Mouse (Mus musculus): ENCODE results near the gene Slc9a3. TPM values are rescaled to one million over a fixed set of nuclear protein-coding genes. Genes with fewer than 3 reads are reported as not detected.

Gene Slc9a3
- not detected in 2 replicates for polyA plus RNA-seq (2014; fragmentation: Nextera tagmentation; extraction: Ambion mirVana)

DNA sequence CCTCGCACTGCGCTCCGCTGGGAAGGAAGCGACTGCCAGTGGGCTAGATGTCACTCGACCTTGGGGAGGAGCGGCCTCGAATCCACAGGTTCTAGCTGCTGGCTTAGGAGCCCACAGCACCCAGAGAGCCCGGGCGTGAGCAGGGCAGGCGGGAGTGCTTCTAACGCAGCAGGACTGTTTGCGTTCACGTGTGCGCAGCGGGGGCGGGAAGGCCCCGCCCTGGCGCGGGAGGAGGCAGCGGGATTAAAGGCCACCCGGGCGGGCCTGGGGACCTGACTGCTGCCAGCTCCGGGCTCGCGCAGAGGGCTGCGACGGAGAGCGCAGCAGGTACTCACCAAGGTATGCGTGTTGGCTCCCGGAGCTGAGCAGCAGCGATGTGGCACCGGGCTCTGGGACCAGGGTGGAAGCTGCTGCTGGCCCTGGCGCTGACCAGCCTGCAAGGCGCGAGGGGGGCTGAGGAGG, at the start of gene Slc9a3:
TSS of gene Slc9a3 (plus strand) at position 317 of the 462 bp plus-strand sequence.
- H3K36me3 ChIP-seq (ENCODE audit: control insufficient read depth, insufficient read depth, low read length), result no peaks in the 10 kb centered on the region

DNA sequence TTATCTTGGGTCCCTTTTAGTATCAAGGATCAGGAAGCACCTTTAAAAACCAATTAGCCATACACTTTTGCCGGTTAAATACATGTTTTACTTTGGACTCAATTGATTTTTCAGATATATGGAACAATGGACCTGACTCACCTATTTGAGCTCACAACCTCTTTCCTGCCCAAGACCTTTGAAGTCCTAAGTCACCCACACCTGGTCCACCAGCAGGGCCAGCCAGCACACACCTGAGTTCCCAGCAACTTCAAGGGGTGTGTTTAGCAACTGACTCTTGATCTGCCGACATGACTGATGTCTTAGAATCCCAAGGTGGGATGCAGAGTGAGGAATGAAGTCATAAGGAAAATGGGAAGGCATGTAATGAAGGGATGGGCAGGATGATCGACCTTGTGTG, 49.5 kb upstream of the Slc9a3 start:
- Histone ChIP-seq H3K27me3 (ENCODE audit: control insufficient read depth, insufficient read depth, low read length) (no peaks in the 10 kb centered on the region), H3K9ac (replicated peaks; ENCODE audit: low read depth, low read length) (no peak overlapping the region), H3K4me1 (ENCODE audit: control insufficient read depth, insufficient read depth, low read length) (no peaks in the 10 kb centered on the region), H3K36me3 (ENCODE audit: control insufficient read depth, insufficient read depth, low read length) (no peaks in the 10 kb centered on the region), H3K9me3 (ENCODE audit: control insufficient read depth, low read depth, low read length) (no peaks in the 10 kb centered on the region), H3K27ac (ENCODE audit: low read length) (no peak overlapping the region), H3K4me2 (replicated peaks; ENCODE audit: low read depth, low read length) (no peak overlapping the region), H3K4me3 (ENCODE audit: low read depth, low read length) (no peak overlapping the region)
- 70% methylated on average over 3 of the region's 3 CpGs for WGBS
- no peak for ATAC-seq (ENCODE audit: insufficient number of reproducible peaks, insufficient read depth, low FRiP score, low read depth)

More for the DNA sequence above, at the start of gene Slc9a3:
- Histone ChIP-seq H3K27me3 (ENCODE audit: control insufficient read depth, insufficient read depth, low read length) (peaks cover 22% of the 10 kb centered on the region), H3K4me3 (ENCODE audit: low read depth, low read length) (peak within 1 kb of the TSS; percentile 27), H3K4me1 (ENCODE audit: control insufficient read depth, insufficient read depth, low read length) (0 out of 2 replicates have a peak, but pooled peaks cover 5% of the 10 kb centered on the region), H3K9me3 (ENCODE audit: control insufficient read depth, low read depth, low read length) (no peaks in the 10 kb centered on the region), H3K27ac (ENCODE audit: low read length) (no peak within 1 kb of the TSS), H3K4me2 (replicated peaks; ENCODE audit: low read depth, low read length) (peak within 1 kb of the TSS; percentile 58), H3K9ac (replicated peaks; ENCODE audit: low read depth, low read length) (no peak within 1 kb of the TSS)
- ATAC-seq (ENCODE audit: insufficient number of reproducible peaks, insufficient read depth, low FRiP score, low read depth), result peak; percentile 24; the same call in 1 of the 2 replicates
- under 1% methylated on average over 35 of the region's 35 CpGs for WGBS

DNA sequence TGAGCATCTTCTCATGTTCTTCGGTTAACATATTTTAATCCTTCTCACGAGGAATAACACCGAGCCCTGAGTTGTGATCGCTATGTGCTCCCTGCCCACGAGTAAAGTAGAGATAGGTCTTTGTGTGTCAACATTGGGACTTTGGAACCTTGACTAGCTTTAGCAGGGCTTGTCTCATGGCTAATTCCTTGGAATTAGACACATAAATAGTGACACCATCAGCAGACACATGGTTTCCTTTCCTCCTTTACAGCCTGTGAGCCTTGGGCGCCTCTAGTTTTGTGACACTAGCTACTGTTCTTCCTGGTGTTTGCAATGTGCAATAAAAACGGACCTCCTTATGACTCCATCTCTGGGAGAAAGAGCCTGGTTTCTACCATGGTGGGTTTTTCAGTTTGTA, 47.9 kb upstream of the Slc9a3 start:
- H3K4me1 ChIP-seq (ENCODE audit: control insufficient read depth, insufficient read depth, low read length), result no peaks in the 10 kb centered on the region
- H3K4me2 ChIP-seq (replicated peaks; ENCODE audit: low read depth, low read length), result no peak overlapping the region
- no peaks in the 10 kb centered on the region for H3K36me3 ChIP-seq (ENCODE audit: control insufficient read depth, insufficient read depth, low read length)
- WGBS, result 85% methylated on average over 7 of the region's 7 CpGs
- no peaks in the 10 kb centered on the region for H3K9me3 ChIP-seq (ENCODE audit: control insufficient read depth, low read depth, low read length)
- no peaks in the 10 kb centered on the region for H3K27me3 ChIP-seq (ENCODE audit: control insufficient read depth, insufficient read depth, low read length)
- H3K4me3 ChIP-seq (ENCODE audit: low read depth, low read length), result no peak overlapping the region
- H3K9ac ChIP-seq (replicated peaks; ENCODE audit: low read depth, low read length), result no peak overlapping the region
- no peak overlapping the region for H3K27ac ChIP-seq (ENCODE audit: low read length)
- ATAC-seq (ENCODE audit: insufficient number of reproducible peaks, insufficient read depth, low FRiP score, low read depth), result no peak

DNA sequence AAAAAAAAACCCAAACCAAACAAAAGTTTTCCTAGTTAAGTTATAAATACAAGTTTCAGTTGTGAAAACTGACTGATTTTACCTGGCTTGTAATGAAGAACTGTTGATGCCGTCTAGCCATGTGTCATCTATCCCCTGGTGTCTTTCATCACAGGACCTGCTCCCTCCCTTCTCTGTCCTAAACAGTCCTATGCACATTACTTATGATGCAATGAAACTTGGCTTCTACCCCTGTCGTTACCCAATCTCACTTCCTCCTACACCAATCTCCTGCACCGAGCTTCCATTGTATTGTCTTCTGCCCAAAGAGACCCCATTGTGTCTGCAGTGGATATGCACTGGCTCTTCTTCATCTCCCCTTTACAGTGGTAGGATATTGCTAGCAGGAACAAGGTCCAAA, 31.0 kb upstream of the Slc9a3 start:
- Histone ChIP-seq H3K27ac (ENCODE audit: low read length) (no peak overlapping the region), H3K9me3 (ENCODE audit: control insufficient read depth, low read depth, low read length) (no peaks in the 10 kb centered on the region), H3K4me1 (ENCODE audit: control insufficient read depth, insufficient read depth, low read length) (no peaks in the 10 kb centered on the region), H3K27me3 (ENCODE audit: control insufficient read depth, insufficient read depth, low read length) (no peaks in the 10 kb centered on the region), H3K4me2 (replicated peaks; ENCODE audit: low read depth, low read length) (no peak overlapping the region), H3K4me3 (ENCODE audit: low read depth, low read length) (no peak overlapping the region), H3K36me3 (ENCODE audit: control insufficient read depth, insufficient read depth, low read length) (no peaks in the 10 kb centered on the region), H3K9ac (replicated peaks; ENCODE audit: low read depth, low read length) (no peak overlapping the region)
- no peak for ATAC-seq (ENCODE audit: insufficient number of reproducible peaks, insufficient read depth, low FRiP score, low read depth)
- 73% methylated on average over 3 of the region's 3 CpGs for WGBS

DNA sequence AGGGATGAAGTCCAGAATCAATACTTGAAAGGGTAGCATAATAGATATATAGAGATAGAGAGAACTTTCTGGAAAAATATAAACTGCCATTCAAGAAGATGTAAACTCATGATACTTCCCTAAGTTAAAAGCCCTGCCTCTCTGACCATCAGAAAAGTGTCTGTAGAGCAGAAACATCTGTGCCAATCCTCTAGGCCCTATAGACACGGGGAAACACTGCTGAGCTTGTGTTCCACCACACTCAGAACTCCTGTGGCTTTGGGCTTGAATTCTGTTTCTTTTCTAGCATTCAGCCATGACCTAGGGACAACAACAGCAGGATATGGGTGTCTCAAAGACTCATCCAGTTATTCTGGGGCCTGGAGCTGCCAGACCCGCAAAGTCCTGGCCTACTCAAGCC, 25.3 kb upstream of the Slc9a3 start:
- Histone ChIP-seq H3K36me3 (ENCODE audit: control insufficient read depth, insufficient read depth, low read length) (no peaks in the 10 kb centered on the region), H3K9ac (replicated peaks; ENCODE audit: low read depth, low read length) (no peak overlapping the region), H3K4me3 (ENCODE audit: low read depth, low read length) (no peak overlapping the region), H3K27me3 (ENCODE audit: control insufficient read depth, insufficient read depth, low read length) (no peaks in the 10 kb centered on the region), H3K27ac (ENCODE audit: low read length) (no peak overlapping the region), H3K4me1 (ENCODE audit: control insufficient read depth, insufficient read depth, low read length) (no peaks in the 10 kb centered on the region), H3K4me2 (replicated peaks; ENCODE audit: low read depth, low read length) (no peak overlapping the region), H3K9me3 (ENCODE audit: control insufficient read depth, low read depth, low read length) (no peaks in the 10 kb centered on the region)
- ATAC-seq (ENCODE audit: insufficient number of reproducible peaks, insufficient read depth, low FRiP score, low read depth), result no peak
- 51% methylated on average over 2 of the region's 2 CpGs for WGBS

DNA sequence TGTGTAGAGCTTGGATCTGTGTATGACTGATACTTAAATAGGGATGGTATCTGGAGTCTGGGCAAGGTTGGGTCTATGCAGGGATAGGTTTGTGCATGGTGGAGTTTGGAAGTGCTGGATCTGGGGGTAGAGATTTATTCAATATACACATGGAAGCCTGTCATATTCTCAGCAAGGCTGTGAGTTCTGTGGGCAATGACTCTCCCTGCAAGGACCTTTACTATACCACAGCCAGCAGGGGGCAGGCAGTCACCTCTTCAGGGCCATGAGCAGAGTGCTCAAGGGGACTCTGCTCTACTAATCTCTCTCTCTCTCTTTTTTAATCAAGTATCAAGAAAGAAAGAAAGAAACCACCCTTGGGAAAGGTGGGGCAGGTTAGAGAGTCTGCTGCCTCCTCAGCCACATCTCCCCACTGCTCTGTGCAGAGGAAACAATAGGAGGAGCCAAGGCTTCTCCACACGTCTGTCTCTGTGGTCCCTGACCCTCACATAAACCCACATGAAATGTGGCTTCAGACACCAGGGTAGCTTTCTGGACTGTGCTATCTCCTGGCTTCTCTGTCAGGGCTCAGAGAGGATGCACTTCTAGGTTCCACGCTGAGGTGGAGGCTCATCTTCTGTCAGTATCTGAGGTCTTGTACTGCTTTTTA, 24.4 kb upstream of the Slc9a3 start:
- Histone ChIP-seq H3K27me3 (ENCODE audit: control insufficient read depth, insufficient read depth, low read length) (no peaks in the 10 kb centered on the region), H3K4me3 (ENCODE audit: low read depth, low read length) (no peak overlapping the region), H3K9ac (replicated peaks; ENCODE audit: low read depth, low read length) (no peak overlapping the region), H3K4me2 (replicated peaks; ENCODE audit: low read depth, low read length) (no peak overlapping the region), H3K9me3 (ENCODE audit: control insufficient read depth, low read depth, low read length) (no peaks in the 10 kb centered on the region), H3K4me1 (ENCODE audit: control insufficient read depth, insufficient read depth, low read length) (no peaks in the 10 kb centered on the region), H3K36me3 (ENCODE audit: control insufficient read depth, insufficient read depth, low read length) (no peaks in the 10 kb centered on the region), H3K27ac (ENCODE audit: low read length) (no peak overlapping the region)
- no peak for ATAC-seq (ENCODE audit: insufficient number of reproducible peaks, insufficient read depth, low FRiP score, low read depth)
- WGBS, result 29% methylated on average over 2 of the region's 2 CpGs

DNA sequence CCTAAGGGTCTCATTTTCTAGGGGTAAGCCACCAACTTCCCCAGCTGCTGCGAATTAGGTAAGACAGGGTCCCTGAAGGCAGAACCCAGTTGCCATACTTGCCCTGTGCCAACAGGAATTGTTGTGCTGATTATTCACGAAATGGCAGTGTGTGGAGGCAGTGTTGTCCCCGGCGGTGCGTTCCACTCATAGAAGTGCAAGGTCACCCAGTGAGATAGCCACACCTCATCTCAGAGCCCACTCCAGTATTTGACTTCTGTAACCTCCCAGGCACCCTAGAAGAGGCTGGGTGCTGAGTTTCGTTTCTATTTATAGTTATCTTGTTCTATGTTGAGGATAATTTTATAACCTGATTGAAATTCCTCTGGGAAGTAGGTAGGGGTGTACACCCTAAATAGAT, 22.3 kb upstream of the Slc9a3 start:
- 75% methylated on average over 6 of the region's 6 CpGs for WGBS
- H3K9ac ChIP-seq (replicated peaks; ENCODE audit: low read depth, low read length), result no peak overlapping the region

DNA sequence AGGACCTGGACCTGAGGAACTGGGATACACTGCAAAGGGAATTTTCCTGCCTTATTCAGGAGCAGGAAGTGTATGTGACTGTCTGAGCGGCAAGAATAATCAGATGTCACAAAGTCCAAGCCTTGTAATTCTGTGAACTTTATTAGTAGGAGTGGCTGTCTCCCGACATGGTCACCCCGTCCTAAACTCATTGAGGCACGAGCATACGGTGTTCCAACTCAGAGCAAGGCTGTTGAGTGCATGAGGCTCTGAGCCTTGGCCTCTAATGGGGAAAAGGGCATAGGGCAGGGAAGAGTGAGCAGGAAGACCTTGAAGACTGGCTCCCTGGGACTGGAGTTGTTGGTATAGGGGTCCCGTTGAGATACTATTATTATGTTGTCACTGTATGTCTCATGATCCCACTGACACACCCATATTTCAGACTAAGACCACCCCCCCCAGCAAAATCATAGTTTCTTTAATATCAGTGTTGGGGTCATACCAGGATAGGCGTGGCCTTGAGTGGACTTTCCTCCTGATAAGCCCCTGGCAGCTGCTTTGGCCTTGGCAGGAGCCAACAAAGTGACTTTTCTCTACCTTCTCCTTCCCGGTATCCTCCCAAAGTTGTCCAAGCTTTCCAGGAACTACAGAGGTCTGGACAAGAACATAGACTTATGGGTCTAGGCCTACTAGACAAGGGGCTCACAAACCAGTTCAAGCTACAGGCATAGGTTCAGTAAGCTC, 19.0 kb upstream of the Slc9a3 start:
- Histone ChIP-seq H3K4me1 (ENCODE audit: control insufficient read depth, insufficient read depth, low read length) (no peaks in the 10 kb centered on the region), H3K9ac (replicated peaks; ENCODE audit: low read depth, low read length) (no peak overlapping the region), H3K36me3 (ENCODE audit: control insufficient read depth, insufficient read depth, low read length) (no peaks in the 10 kb centered on the region), H3K4me2 (replicated peaks; ENCODE audit: low read depth, low read length) (no peak overlapping the region), H3K27me3 (ENCODE audit: control insufficient read depth, insufficient read depth, low read length) (no peaks in the 10 kb centered on the region), H3K9me3 (ENCODE audit: control insufficient read depth, low read depth, low read length) (no peaks in the 10 kb centered on the region), H3K27ac (ENCODE audit: low read length) (no peak overlapping the region), H3K4me3 (ENCODE audit: low read depth, low read length) (no peak overlapping the region)
- 79% methylated on average over 8 of the region's 8 CpGs for WGBS
- ATAC-seq (ENCODE audit: insufficient number of reproducible peaks, insufficient read depth, low FRiP score, low read depth), result no peak

More for the DNA sequence above, 22.3 kb upstream of the Slc9a3 start:
- H3K27me3 ChIP-seq (ENCODE audit: control insufficient read depth, insufficient read depth, low read length), result no peaks in the 10 kb centered on the region
- H3K36me3 ChIP-seq (ENCODE audit: control insufficient read depth, insufficient read depth, low read length), result no peaks in the 10 kb centered on the region
- no peak for ATAC-seq (ENCODE audit: insufficient number of reproducible peaks, insufficient read depth, low FRiP score, low read depth)
- no peak overlapping the region for H3K27ac ChIP-seq (ENCODE audit: low read length)
- no peak overlapping the region for H3K4me3 ChIP-seq (ENCODE audit: low read depth, low read length)
- H3K4me1 ChIP-seq (ENCODE audit: control insufficient read depth, insufficient read depth, low read length), result no peaks in the 10 kb centered on the region
- no peaks in the 10 kb centered on the region for H3K9me3 ChIP-seq (ENCODE audit: control insufficient read depth, low read depth, low read length)
- H3K4me2 ChIP-seq (replicated peaks; ENCODE audit: low read depth, low read length), result no peak overlapping the region

Data from stomach, embryonic 14.5 days (tissue).